Mouse (Mus musculus) liver, embryonic 16.5 days (tissue): ENCODE data around the gene Rassf1. TPM values are rescaled to one million over a fixed set of nuclear protein-coding genes. Genes with fewer than 3 reads are reported as not detected.

Source experiments
- ATAC-seq: fragments of 200-750 bp; cut with Nextera tagmentation; 2 replicates; pipeline ENCODE4 v1.8.0; 2017; ENCODE audit warnings: low read depth, mild to moderate bottlenecking, moderate number of reproducible peaks, moderate library complexity
- H3K27ac ChIP-seq: fragments of 300-500 bp; sonication (generic); 2 replicates; pipeline ENCODE4 v1.5.1; 2014; ENCODE audit warnings: mild to moderate bottlenecking, low read length
- H3K27me3 ChIP-seq: fragments of 300-500 bp; sonication (generic); 2 replicates; pipeline ENCODE4 v1.6.1; 2014; ENCODE audit warnings: low read depth, low read length, mixed read lengths; ENCODE audit not compliant: control insufficient read depth, insufficient read depth
- H3K36me3 ChIP-seq: fragments of 300-500 bp; sonication (generic); 2 replicates; pipeline ENCODE4 v1.6.1; 2014; ENCODE audit warnings: mild to moderate bottlenecking; ENCODE audit not compliant: control insufficient read depth, insufficient read depth
- H3K4me1 ChIP-seq: fragments of 300-500 bp; sonication (generic); 2 replicates; pipeline ENCODE4 v1.6.1; 2014; ENCODE audit warnings: low read depth, low read length, mixed read lengths; ENCODE audit not compliant: control insufficient read depth
- H3K4me2 ChIP-seq: fragments of 300-500 bp; sonication (generic); 2 replicates; pipeline ENCODE4 v1.6.1; 2014; ENCODE audit warnings: low read depth, low read length, mixed read lengths
- H3K4me3 ChIP-seq: fragments of 300-500 bp; sonication (generic); 2 replicates; pipeline ENCODE4 v1.5.1; 2014; ENCODE audit warnings: low read depth, mild to moderate bottlenecking, low read length
- H3K9ac ChIP-seq: fragments of 300-500 bp; sonication (generic); 2 replicates; pipeline ENCODE4 v1.6.1; 2014; ENCODE audit warnings: low read depth, low read length
- H3K9me3 ChIP-seq: fragments of 300-500 bp; sonication (generic); replicated peaks from 2 replicates; pipeline ENCODE4 v1.6.1; 2016; ENCODE audit warnings: low read length; ENCODE audit not compliant: control insufficient read depth
- WGBS: fragments of 180-500 bp; shearing (Covaris S2); extraction: QIAGEN DNeasy Blood & Tissue Kit; methylation state at CpG from one replicate; pipeline ENCODE4 v1.1.7; 2014; ENCODE audit not compliant: insufficient replicate concordance; 5-methylcytosine and 5-hydroxymethylcytosine counted together
- polyA plus RNA-seq: library from polyadenylated mRNA; unstranded; fragments of >200 nt; fragmentation: Nextera tagmentation; extraction: Ambion mirVana; gene quantifications from 2 replicates; pipeline ENCODE4 v1.2.1, GENCODE M21; 2015

Gene Rassf1
- polyA plus RNA-seq, 1 experiment from 2014 or later, result 15.9 TPM

- Histone ChIP-seq H3K27me3 (no peaks in the 10 kb centered on the region), H3K4me3 (peak within 1 kb of the TSS; percentile 70), H3K4me1 (peaks cover 49% of the 10 kb centered on the region), H3K36me3 (peaks cover 7% of the 10 kb centered on the region), H3K9ac (peak within 1 kb of the TSS; percentile 73), H3K27ac (peak within 1 kb of the TSS; percentile 92), H3K9me3 (no peaks in the 10 kb centered on the region), H3K4me2 (peak within 1 kb of the TSS; percentile 79)
- peak; percentile 79 for ATAC-seq
- under 1% methylated on average over 32 of the region's 32 CpGs for WGBS
These were observed 29.4 kb downstream of the Rassf1 start, which contains the start of gene Hyal3 for GRCm38 (mm10) chr9:107580501-107581317. Gene Hyal3 (plus strand): TSS chr9:107580818.

GRCm38 (mm10) chr9:107581584-107581983 is 30.2 kb downstream of the Rassf1 start:
- H3K4me3 ChIP-seq, result peak overlapping the region; percentile 70
- H3K4me2 ChIP-seq, result peak overlapping the region; percentile 79
- 22% methylated on average over 4 of the region's 4 CpGs for WGBS
- ATAC-seq, result no peak
- H3K9ac ChIP-seq, result peak overlapping the region; percentile 73
- peak overlapping the region; percentile 92 for H3K27ac ChIP-seq
- peaks cover 49% of the 10 kb centered on the region for H3K4me1 ChIP-seq
- peaks cover 7% of the 10 kb centered on the region for H3K36me3 ChIP-seq
- H3K9me3 ChIP-seq, result no peaks in the 10 kb centered on the region
- H3K27me3 ChIP-seq, result no peaks in the 10 kb centered on the region

DNA sequence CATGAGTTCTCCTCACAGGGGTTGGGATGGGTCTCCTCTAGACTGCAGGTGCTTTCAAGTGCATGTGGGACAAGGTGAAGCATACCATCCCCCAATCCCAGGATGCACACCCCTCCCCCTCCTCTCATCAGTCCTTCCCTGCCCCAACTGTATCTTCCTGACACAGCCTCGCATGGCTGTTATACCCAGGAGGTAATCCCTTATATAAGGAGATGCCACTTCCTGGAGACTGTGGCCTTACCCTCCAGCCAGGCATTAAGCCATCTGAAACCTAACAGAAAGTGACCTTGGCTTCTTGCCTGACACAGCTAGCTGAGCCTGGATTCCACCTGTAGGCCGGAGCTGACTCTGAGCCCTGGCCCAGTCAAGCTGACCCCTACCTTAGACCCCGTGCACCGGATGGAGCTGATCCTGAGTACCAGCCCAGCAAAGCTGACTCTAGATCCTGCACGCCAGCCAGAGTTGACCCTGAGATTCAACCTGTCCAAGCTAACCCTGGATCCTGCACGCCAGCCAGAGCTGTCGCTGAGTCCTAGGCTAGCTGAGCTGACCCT is 31.2 kb downstream of the Rassf1 start:
- peaks cover 41% of the 10 kb centered on the region for H3K4me1 ChIP-seq
- H3K9ac ChIP-seq, result peak overlapping the region; percentile 73; the same call in 1 of the 2 replicates
- peak overlapping the region; percentile 92 for H3K27ac ChIP-seq
- no peaks in the 10 kb centered on the region for H3K9me3 ChIP-seq
- peak overlapping the region; percentile 70; the same call in 1 of the 2 replicates for H3K4me3 ChIP-seq
- no peaks in the 10 kb centered on the region for H3K27me3 ChIP-seq
- H3K4me2 ChIP-seq, result peak overlapping the region; percentile 79; the same call in 1 of the 2 replicates
- no peak for ATAC-seq
- H3K36me3 ChIP-seq, result peaks cover 7% of the 10 kb centered on the region
- WGBS, result 78% methylated on average over 7 of the region's 7 CpGs

DNA sequence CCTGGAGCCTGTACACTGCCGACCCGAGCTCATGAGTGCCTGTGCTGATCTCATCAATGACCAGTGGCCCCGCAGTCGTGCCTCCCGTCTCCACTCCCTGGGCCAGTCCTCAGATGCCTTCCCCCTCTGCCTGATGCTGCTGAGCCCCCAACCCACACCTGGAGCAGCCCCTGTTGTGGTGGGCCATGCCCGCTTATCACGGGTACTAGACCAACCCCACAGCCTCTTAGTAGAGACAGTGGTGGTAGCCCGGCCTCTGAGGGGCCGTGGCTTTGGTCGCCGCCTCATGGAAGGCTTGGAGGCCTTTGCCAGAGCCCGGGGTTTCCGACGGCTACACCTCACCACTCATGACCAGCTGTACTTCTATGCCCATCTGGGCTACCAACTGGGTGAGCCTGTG is 31.8 kb downstream of the Rassf1 start:
- no peaks in the 10 kb centered on the region for H3K9me3 ChIP-seq
- WGBS, result 89% methylated on average over 14 of the region's 14 CpGs
- ATAC-seq, result no peak
- H3K9ac ChIP-seq, result no peak overlapping the region
- no peak overlapping the region for H3K4me3 ChIP-seq
- peaks cover 7% of the 10 kb centered on the region for H3K36me3 ChIP-seq
- no peak overlapping the region for H3K4me2 ChIP-seq
- no peaks in the 10 kb centered on the region for H3K27me3 ChIP-seq
- peaks cover 41% of the 10 kb centered on the region for H3K4me1 ChIP-seq
- H3K27ac ChIP-seq, result no peak overlapping the region; the same call in 1 of the 2 replicates

DNA sequence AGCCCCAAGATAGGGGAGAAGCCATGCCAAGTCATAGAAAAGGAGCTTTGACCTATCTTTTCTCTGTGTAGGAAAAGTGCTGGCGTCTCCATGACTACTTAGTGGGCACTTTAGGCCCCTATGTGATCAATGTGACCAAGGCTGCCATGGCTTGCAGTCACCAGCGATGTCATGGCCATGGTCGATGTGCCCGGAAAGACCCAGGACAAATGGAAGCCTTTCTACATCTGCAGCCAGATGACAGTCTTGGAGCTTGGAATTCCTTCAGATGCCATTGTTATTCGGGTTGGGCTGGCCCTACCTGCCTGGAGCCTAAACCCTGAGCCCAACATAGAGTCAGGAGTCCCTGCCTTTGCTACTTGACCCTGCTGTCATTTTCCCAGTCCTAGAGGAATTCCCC is 35.1 kb downstream of the Rassf1 start:
- ATAC-seq, result no peak
- peak overlapping the region; percentile 93 for H3K27ac ChIP-seq
- peak overlapping the region; percentile 59 for H3K4me3 ChIP-seq
- peak overlapping the region; percentile 68 for H3K4me2 ChIP-seq
- WGBS, result 78% methylated on average over 5 of the region's 5 CpGs
- H3K27me3 ChIP-seq, result no peaks in the 10 kb centered on the region
- peaks cover 51% of the 10 kb centered on the region for H3K4me1 ChIP-seq
- H3K9me3 ChIP-seq, result no peaks in the 10 kb centered on the region
- H3K36me3 ChIP-seq, result peaks cover 25% of the 10 kb centered on the region
- peak overlapping the region; percentile 48 for H3K9ac ChIP-seq

- peaks cover 44% of the 10 kb centered on the region for H3K4me1 ChIP-seq
- H3K4me3 ChIP-seq, result peak within 1 kb of the TSS; percentile 91
- peak within 1 kb of the TSS; percentile 94 for H3K27ac ChIP-seq
- peak within 1 kb of the TSS; percentile 83 for H3K4me2 ChIP-seq
- H3K9ac ChIP-seq, result peak within 1 kb of the TSS; percentile 93
- 6% methylated on average over 46 of the region's 46 CpGs for WGBS
- ATAC-seq, result peak; percentile 92
- no peaks in the 10 kb centered on the region for H3K27me3 ChIP-seq
- H3K9me3 ChIP-seq, result no peaks in the 10 kb centered on the region
- H3K36me3 ChIP-seq, result peaks cover 32% of the 10 kb centered on the region
These were observed 35.8 kb downstream of the Rassf1 start, which contains the start of gene Ifrd2 for GRCm38 (mm10) chr9:107586974-107587832. Gene Ifrd2 (plus strand): TSS chr9:107587642.

- under 1% methylated on average over 33 of the region's 33 CpGs for WGBS
- Histone ChIP-seq H3K36me3 (peaks cover 39% of the 10 kb centered on the region), H3K4me2 (peak overlapping the region; percentile 83), H3K9me3 (no peaks in the 10 kb centered on the region), H3K27me3 (no peaks in the 10 kb centered on the region), H3K4me3 (peak overlapping the region; percentile 91), H3K4me1 (peaks cover 37% of the 10 kb centered on the region), H3K27ac (peak overlapping the region; percentile 94), H3K9ac (peak overlapping the region; percentile 93)
- peak; percentile 22 for ATAC-seq
These were observed 36.7 kb downstream of the Rassf1 start for GRCm38 (mm10) chr9:107587833-107588639.
